Mouse (Mus musculus) monocyte, adult 5-6 weeks (primary cell): ENCODE measurements around the gene Tirap. TPM values are rescaled to one million over a fixed set of nuclear protein-coding genes. Genes with fewer than 3 reads are reported as not detected.

Source experiments
- ATAC-seq: fragments of 153-309, 156-312 bp; replicated peaks from 2 replicates; pipeline ENCODE4 v1.8.0; 2017; ENCODE audit warnings: mild to moderate bottlenecking; ENCODE audit not compliant: low TSS enrichment, insufficient number of reproducible peaks, severe bottlenecking, poor library complexity, low FRiP score
- total RNA-seq: library from RNA; stranded (forward); fragments of 200-1000, 200-491, 200-594 nt; gene quantifications from 3 replicates; pipeline ENCODE4 v1.2.3, GENCODE M21; 2017

The Tirap gene
- total RNA-seq: 9.9 to 13.5 TPM (median 12.9 TPM) in 3 replicates

DNA sequence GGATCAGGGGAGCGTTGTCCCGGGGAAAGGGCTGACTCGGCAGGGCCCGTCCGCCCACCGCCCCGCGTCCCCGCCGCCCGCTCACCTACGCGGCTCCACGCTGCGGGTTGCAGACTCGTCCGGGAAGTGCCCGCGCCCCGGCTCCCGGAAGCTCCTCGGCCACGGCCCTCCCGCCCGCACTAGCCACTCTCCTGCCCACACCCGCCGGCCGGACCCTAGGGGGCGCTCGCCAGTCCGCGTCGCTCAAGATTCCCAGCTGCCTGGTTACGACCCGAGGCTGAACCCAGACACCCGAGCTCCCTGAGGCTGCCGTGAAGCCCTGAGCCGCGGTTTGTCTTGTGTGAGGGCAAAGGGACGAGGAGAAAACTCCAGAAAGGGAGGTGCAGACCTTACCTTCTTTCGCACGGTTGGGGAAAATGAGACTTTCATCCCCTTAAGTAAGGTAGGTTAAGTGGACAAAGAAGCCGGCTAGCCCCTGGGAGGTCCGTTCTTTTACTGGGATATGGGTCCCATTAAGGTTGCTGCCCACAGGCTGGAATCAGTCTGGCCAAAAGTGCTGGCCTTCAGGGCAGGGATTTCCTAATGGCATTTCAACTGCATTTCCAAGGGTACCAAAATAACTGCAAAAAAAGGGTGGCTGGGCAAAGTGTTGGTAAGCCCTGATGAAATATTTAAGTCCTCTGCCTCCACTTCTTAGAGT lies at the start of gene Tirap, which contains the start of gene Srpr:
Gene Tirap (minus strand): TSS at position 520 of the 700 bp plus-strand sequence.
Gene Srpr (plus strand): TSS at position 404 of the 700 bp plus-strand sequence.
- ATAC-seq: peak; percentile 92

DNA sequence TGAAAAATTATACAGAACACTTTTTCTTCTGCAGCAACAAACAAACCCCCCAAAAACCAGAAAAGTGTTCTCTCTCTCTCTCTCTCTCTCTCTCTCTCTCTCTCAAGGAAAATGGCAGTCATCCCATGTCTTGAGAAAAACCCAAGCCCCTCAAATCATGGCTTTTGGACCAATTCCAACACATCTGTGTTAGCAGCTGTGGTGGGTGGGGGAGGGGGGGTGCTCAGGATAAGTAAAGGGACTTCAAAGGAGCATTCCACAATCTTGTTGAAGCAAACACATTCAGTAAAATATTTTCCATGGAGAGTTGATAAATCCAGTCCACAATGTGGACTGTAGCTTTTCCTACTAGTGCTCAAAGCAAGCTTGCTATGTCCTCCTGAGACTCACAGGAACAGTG lies 49.4 kb upstream of the Tirap start:
- ATAC-seq: no peak

DNA sequence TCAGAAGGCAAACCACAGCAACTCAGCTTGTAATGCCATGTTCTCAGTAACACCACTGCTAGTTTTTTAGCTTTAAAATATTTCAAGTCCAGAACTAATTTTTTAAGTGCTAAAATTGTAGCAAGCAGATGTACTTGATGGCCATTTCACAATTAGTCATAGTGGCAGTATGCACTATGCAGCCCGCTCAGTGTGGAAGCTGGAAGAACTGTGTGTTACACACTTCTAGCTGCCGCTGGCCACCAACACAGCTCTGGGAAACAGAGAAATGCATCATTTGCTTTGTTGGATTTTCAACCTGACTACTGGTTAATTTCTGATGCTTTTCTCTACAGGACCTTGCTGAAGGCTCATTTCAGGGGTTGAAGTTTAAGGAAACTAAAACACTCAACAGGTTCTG lies 47.3 kb upstream of the Tirap start:
- no peak for ATAC-seq

DNA sequence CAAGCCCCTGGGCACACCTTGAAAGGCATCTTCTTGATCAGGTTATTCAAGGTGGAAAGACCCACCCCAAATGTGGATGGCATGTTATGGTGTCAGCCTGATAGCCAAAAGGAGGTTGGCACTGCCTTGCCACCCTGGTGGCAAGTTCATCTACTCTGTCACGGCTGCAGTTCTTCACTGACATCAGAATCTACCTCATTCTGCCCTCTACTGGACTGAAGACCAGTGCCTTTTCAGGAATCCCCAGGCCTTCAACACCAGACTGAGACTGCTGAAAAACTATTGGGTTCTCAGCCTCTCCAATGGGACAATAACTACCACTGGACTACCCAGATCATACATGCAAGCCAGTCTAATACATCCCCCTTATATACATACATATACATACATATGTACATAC lies 39.6 kb upstream of the Tirap start:
- ATAC-seq: no peak

DNA sequence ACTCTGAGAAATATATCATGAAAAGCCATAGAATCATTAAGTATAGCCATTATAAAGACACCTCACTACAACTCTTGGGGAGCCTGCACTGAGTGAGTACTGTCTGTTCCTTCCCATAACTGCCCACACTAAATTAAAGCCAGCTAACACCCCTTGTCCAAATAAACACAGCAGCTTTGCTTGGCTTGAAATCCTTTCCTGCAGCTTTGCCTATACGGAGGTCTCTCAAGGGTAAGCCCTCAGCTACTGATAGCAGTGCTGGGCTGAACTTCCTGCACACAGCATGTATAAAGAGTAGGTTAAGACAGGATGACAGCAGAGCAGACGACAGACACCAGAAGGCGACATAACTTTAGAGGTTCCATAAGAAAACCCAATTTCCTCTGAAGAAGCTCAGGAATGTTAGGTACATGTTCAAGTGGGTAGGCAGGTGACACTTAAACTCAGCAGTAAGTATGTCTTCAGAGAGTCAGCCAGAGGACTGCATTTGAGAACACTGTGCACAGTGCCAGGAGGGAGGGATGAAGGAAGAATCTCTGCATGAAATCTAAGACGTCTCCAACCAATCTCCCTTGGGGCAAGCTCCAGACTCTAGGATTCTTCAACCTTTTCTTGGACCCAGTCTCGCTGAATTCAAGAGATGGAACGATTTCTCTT lies 39.0 kb upstream of the Tirap start:
- no peak for ATAC-seq

DNA sequence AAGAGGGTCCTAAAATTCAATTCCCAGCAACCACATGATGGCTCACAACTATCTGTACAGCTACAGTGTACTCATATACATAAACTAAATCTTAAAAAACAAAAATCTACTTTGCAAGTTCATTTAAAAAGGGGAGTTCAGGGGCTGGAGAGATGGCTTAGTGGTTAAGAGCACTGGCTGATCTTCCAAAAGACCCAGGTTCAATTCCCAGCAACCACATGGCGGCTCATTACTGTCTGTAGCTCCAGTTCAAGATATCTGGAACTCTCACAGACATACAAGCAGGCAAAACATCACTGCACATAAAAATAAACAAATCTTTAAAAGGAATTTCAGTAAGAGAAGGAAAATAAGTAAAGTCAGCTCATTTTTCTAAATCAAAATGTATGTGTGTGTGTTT lies 38.3 kb upstream of the Tirap start:
- no peak for ATAC-seq

DNA sequence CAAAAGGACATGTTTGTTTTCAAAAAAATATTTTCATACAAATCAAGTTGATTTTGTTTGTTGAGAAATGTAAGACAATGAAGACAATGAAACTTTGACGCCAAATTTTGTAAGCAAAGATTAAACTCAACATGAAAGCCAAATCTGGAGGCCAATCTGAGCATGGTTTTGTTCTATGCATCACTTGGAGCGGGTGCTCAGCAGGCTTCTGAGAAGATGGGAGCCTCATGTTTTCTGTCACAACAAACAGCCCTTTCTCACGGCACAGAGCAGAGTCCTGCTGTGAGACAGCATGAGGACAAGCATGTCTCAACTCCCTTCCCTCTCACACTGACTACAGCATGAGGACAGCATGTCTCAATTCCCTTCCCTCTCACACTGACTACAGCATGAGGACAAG lies 35.9 kb upstream of the Tirap start:
- no peak for ATAC-seq

DNA sequence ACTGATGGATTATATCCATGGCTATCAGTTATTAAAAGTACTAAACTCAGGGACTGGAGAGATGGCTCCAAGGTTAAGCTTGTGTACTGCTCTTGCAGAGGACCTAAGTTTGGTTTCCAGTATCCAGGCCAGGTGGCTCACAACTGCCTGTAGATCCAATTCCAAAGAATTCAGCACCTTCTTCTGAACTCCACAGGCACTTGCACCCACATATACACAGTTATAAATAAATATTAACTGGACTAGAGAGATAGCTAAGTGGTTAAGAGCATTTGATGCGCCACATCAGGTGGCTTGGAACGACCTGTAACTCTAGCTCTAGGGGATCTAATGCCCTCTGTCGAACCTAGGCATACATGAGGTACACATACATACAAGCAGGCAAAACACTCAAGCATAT lies 28.6 kb upstream of the Tirap start:
- no peak for ATAC-seq

DNA sequence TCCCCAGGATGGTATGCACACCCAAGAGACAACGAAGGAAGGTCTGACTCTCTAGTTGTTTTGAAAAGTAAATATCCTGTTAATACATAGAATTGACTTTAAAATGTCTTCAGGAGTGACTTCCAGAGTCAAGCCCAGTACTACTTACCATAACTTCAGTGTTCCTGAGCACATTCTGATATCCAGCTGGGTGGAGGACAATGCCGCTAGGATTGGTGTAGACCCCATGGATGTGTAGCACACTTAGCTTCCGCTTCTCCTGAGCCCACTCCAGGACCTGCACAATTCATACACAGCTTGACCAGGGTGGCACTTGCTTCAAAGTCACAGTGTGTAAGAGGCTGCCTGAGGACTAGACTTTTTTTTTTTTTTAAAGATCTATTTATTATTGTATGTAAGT lies 23.4 kb upstream of the Tirap start:
- ATAC-seq: no peak

DNA sequence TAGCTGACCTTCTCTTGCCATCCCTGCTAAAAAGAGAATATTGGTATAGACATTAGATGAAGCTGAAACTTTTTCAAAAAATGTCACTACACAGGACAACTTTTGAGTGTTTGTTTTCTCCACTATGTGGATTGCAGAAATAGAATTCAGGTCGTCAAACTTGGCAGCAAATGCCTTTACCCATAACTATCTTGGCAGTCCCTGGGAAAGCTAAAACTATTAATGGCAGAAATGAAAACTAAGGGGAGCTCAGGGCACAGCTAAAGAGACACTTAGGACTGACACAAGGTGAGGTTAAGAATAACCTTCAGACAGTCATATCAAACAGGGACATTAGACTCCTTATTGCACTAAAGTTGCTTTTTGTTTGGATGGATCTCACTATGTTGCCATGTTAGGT lies 17.9 kb upstream of the Tirap start:
- no peak for ATAC-seq

DNA sequence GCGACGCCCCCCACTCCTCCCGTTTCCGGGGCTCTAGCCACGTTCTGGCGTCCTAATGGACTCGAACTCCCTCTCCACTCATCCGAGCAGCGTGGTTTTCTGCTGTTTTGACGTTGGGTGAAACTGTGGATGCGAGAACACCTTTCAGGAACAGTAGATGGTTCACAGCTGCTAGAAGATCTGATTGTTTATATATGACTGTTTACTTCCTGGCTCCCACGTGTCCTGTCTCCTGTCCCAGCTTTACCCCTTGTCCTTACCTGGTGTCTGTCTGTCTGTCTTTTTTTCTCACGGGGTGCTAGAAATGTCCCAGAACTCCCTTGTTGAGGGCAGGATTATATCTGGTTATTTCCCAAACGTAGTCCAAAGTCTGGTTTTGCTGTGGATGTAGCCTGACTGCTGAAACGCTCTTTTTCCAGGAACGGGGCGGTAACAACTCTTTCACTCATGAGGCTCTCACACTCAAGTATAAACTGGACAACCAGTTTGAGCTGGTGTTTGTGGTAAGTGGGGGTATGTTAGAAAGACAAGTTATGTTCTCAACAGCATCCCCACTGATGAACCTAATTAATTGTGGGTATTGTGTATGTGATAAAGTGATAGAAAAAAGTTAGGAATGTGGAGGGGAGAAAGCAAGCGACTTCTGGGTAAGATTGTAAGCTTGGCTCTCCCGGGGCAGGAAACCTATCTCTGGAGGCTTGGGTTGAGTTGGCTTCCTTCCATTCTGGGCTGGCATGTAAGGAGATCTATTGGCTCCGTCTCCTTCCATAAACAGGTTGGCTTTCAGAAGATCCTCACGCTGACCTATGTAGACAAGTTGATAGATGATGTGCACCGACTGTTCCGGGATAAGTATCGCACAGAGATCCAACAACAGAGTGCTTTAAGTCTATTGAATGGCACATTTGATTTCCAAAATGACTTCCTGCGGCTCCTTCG lies 11.8 kb upstream of the Tirap start:
- ATAC-seq: 0 out of 2 replicates have a peak, but pooled peaks have one; percentile 0

DNA sequence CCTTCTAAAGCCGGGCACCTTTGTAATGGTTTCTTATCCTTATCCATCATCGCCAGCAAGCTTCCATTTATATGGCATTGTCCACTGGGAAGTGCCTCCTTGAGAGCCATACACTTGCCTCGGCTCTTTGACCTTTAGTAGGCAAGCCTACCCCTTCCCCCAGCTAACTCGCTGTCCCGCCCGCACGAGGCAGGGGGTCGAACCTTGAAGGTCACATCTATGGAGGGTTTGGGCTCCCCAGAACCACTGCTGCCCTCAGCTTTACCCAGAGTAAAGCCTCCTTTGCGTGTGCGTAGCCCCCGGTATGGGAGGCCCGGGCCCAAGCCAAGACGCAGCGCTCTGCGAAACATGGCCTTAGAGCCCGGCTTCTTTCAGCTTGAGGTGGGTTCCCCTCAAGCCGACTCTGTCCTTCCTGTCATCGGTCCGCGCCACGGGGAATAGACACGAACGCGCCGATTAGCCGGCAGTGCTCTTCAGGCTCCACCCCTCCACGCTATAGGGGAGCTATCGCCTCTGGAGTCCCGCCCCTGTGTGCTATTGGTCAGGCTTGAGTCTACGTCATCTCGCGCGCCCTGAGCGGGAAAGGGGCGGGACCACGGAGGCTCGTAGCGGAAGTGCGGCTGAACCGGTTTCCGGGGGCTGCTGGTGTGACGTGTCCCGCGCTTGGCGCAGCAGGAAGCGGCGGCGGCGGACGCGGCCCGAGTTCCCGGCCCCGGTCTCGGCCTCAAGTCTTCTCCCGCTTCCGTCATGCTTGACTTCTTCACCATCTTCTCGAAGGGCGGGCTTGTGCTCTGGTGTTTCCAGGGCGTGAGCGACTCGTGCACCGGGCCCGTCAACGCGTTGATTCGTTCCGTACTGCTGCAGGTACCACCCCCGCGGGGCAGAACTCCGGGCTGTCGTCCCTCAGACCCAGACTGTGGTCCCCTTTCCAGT lies 10.7 kb upstream of the Tirap start, which contains the start of gene Foxred1:
Gene Foxred1 (minus strand): TSS at position 514 of the 933 bp plus-strand sequence.
- peak; percentile 97 for ATAC-seq

DNA sequence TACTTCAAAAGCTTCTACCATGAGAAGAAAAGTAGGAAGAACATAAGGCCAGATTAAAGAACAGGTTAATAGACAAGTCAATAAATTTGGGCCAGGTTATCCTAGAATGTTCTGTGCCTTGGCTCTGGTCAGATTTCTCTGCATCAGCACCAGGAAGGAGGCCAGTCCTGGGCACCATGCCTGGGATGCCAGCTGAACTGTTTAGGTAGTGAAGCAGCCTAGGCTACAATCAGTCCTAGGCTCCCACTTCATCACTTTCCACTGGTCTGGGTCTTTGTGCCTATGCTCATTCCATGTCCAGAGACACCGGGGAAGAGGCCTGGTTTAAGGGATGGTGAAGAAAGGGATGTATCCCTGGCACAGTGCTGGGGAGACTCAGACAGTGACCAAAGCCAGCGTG lies 4.3 kb upstream of the Tirap start:
- no peak for ATAC-seq

DNA sequence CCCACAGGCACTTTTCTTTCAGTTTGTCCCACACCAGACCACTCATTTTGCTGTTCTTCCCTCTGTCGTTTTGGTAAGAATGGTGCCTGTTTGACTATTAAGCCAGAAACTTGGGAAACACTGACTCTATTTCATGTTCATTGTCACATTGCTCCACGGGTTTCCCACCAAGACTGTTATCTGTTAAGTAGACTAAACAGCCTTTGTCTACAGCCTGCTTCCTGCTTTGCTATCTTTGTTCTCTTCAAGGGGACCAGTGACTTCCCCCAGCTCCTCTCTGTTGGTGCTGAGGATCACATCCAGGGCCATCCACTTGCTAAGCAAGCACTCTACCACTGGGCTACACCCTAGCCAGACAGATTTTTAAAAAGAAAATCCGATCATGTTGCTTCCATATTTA lies 3.4 kb upstream of the Tirap start:
- no peak for ATAC-seq

DNA sequence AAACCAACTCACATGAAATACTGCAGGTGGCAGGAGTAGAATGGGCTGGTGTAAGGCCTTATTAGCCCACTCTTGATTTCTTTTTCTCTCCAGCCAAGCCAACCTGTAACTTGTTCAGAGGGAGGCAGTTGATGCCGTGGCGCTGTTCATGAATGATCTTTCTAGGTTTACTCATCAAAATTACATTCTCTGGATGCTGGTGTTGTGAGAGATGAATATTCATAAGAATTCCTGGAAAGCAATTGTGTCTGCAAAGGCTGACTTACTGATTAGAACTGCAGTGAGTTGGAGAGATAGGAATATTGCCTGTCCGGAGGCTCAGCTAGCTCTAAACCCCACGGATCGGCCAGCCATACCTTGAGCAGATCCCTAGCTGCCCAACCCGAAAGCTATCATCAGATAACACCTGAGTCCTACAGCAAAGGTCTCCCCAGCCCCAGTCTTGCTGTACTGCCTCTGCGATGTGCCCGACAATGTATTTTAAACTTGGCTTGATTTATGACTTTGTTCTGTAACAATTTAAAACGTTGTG lies 504 bp upstream of the Tirap start:
- no peak for ATAC-seq

DNA sequence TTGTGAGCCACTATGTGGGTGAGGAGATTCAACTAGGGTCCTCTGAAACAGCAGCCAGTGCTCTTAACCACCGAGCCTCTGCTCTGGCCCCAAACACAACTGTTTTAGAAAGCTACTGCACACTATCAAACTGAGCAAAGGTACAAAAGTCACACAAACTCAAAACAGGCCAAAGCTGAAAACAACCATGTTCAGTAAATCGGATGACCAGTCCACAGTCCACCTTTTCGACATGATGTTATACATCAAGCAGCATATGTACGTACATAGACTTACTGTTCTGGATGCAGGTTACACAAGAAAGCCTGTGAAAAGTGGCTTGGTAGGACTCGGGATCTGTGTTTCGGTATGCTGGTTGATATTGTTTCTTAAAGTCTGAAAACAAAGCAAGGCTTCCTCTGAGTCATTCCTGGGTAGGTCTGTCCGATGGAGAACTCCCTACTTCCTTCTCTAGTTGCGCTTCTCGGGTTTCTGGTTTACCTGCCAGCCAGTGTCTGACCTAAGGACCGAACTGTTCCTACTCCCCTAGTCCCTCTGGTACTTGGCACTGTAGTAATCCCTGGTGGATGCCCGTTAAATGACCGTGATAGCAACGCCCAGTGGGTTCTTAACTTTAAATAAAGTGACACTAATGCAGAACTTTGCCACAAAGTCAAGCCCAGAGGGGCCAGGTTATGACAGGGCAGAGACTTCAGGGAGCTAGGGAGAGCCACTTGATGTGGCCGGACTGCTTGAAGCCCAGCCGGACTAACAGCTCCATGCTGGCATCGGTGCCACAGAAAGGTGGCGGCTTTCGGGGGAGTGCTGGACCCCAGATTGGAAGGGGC lies 933 bp downstream of the Tirap start:
- ATAC-seq: no peak; the same call in 1 of the 2 replicates

DNA sequence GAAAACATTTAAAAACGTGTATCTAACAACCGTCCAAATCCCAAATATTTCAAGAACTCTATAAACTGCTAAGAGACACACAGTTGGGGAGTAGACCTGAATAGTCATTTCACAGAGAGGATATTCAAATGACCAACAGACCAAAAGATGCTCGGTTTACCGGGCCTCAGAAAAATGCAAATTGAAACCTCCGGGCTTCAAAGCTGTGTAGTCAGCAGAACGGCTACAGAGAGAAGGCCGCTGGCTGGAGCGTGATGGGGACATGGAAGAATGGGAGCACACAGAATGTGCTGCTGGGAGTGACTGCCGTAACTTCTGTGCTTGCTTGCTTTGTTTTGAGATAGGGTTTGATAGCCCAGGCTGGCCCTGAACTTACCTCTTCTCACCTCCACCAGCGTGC lies 1.7 kb downstream of the Tirap start:
- ATAC-seq: no peak
